Mouse (Mus musculus): ENCODE data around the gene Ccdc88c.

DNA sequence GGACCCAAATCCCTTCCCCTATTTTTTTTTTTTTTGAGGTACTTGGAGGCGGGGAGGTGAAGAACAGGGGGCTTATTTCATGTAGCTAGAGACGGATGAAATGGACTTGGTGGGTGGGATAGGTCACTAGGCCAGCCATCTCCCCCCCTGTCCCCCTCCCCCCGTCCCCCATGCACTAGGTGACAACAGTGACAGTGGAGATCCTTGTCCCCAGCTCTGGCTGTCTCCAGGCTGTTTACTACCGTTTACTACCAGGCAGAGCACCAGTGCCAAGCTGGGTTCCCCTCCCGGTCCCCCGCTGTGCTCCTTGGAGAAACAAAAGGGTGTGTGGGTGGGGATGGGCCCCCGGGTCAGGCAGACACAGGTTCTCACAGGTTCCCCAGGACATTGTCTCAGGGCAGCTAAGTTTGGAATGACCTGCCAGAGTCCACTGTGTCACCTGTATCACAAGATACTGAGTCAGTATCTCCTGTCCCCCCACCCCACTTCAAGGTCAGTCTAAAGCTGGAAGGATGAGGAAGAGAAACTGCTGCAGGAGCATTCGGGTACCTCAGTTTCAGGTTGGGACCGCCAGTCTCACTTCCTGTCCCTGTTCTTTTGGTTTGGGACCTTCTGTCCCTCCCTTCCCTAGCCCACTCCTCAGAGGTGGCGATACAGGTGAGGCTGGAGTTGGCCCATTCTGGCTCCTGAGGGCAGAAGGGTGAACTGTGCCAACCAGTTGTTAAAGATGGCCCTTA, 120.4 kb downstream of the Ccdc88c start:
- TF ChIP-seq E2F4 (IDR thresholded peaks at IDR 0.05; ENCODE audit: insufficient read depth) = no peak
- TF ChIP-seq POLR2A (IDR thresholded peaks at IDR 0.05; ENCODE audit: insufficient read length, low read depth) = no peak
- no peak for TF ChIP-seq MAX (IDR thresholded peaks at IDR 0.05; ENCODE audit: low read depth)
- TF ChIP-seq TCF12 (IDR thresholded peaks at IDR 0.05; ENCODE audit: insufficient read depth, poor library complexity, severe bottlenecking) = no peak
- no peak for TF ChIP-seq CEBPB (IDR thresholded peaks at IDR 0.05; ENCODE audit: insufficient read depth, poor library complexity, severe bottlenecking)
- TF ChIP-seq USF1 (IDR thresholded peaks at IDR 0.05; ENCODE audit: low read depth) = no peak
- no peak for TF ChIP-seq MYOD1 (IDR thresholded peaks at IDR 0.05; ENCODE audit: control insufficient read depth in 1 of 3, insufficient read length in 2 of 3, low read depth in 2 of 3)
